Mouse (Mus musculus) E14TG2a.4 (cell line): Measurements from ENCODE around the gene Stat6.
A peak's percentile ranks its signal among the peaks of the same experiment; 100 is the strongest.

Source experiments
- H3K27me3 ChIP-seq: 2 replicates; pipeline ENCODE4 v1.6.1; 2014; ENCODE audit warnings: low read length, control low read depth; ENCODE audit not compliant: insufficient read depth
- H3K36me3 ChIP-seq: 2 replicates; pipeline ENCODE4 v1.6.1; 2014; ENCODE audit warnings: low read length, control low read depth; ENCODE audit not compliant: insufficient read depth
- H3K4me1 ChIP-seq: replicated peaks from 2 replicates; pipeline ENCODE4 v1.6.1; 2014; ENCODE audit warnings: low read depth, low read length, control low read depth
- H3K4me3 ChIP-seq: replicated peaks from 2 replicates; pipeline ENCODE4 v1.5.1; 2014; ENCODE audit warnings: mild to moderate bottlenecking, low read length
- H3K9me3 ChIP-seq: 2 replicates; pipeline ENCODE4 v1.6.1; 2014; ENCODE audit warnings: low read length, control low read depth
- CTCF ChIP-seq: conservative IDR thresholded peaks from 2 replicates; pipeline ENCODE4 v1.5.1; 2014; ENCODE audit warnings: low read length
- NANOG ChIP-seq: IDR thresholded peaks from 2 replicates; pipeline ENCODE4 v1.6.1; 2014; ENCODE audit warnings: borderline replicate concordance, low read length, mixed read lengths
- POU5F1 ChIP-seq: IDR thresholded peaks from 2 replicates; pipeline ENCODE4 v1.6.1; 2014; ENCODE audit warnings: low read length, borderline replicate concordance

Gene Stat6

GRCm38 (mm10) chr10:127626433-127626832 is 16.4 kb upstream of the Stat6 start:
- peaks cover 7% of the 10 kb centered on the region for H3K36me3 ChIP-seq
- no peak overlapping the region for H3K4me3 ChIP-seq
- H3K4me1 ChIP-seq: peaks cover 10% of the 10 kb centered on the region
- H3K9me3 ChIP-seq: peaks cover 11% of the 10 kb centered on the region
- no peaks in the 10 kb centered on the region for H3K27me3 ChIP-seq
- TF ChIP-seq CTCF (peak; percentile 44), POU5F1 (no peak), NANOG (no peak)

- Histone ChIP-seq H3K9me3 (peaks cover 4% of the 10 kb centered on the region; the same call in 1 of the 2 replicates), H3K27me3 (no peaks in the 10 kb centered on the region), H3K4me3 (no peak overlapping the region), H3K4me1 (peaks cover 5% of the 10 kb centered on the region; the same call in 1 of the 2 replicates), H3K36me3 (no peaks in the 10 kb centered on the region)
- TF ChIP-seq POU5F1 (no peak), NANOG (no peak), CTCF (no peak)
These were observed 11.2 kb upstream of the Stat6 start for GRCm38 (mm10) chr10:127631261-127632214.

GRCm38 (mm10) chr10:127632668-127633271 is 10.0 kb upstream of the Stat6 start:
- no peaks in the 10 kb centered on the region for H3K36me3 ChIP-seq
- H3K4me1 ChIP-seq: peaks cover 5% of the 10 kb centered on the region; the same call in 1 of the 2 replicates
- H3K4me3 ChIP-seq: no peak overlapping the region
- no peak for TF ChIP-seq NANOG
- no peak for TF ChIP-seq CTCF
- no peak for TF ChIP-seq POU5F1
- H3K9me3 ChIP-seq: no peaks in the 10 kb centered on the region
- no peaks in the 10 kb centered on the region for H3K27me3 ChIP-seq

GRCm38 (mm10) chr10:127640421-127640820 is 2.4 kb upstream of the Stat6 start:
- Histone ChIP-seq H3K9me3 (no peaks in the 10 kb centered on the region), H3K27me3 (peaks cover 25% of the 10 kb centered on the region)
- TF ChIP-seq CTCF: no peak
- TF ChIP-seq NANOG: no peak

GRCm38 (mm10) chr10:127641861-127642771 is 670 bp upstream of the Stat6 start:
- Histone ChIP-seq H3K4me1 (peaks cover 27% of the 10 kb centered on the region), H3K4me3 (peak overlapping the region; percentile 74), H3K9me3 (no peaks in the 10 kb centered on the region), H3K27me3 (peaks cover 32% of the 10 kb centered on the region), H3K36me3 (no peaks in the 10 kb centered on the region)
- TF ChIP-seq NANOG: no peak
- peak; percentile 82 for TF ChIP-seq CTCF

More at GRCm38 (mm10) chr10:127640421-127640820, 2.4 kb upstream of the Stat6 start:
- no peaks in the 10 kb centered on the region for H3K36me3 ChIP-seq
- H3K4me1 ChIP-seq: peaks cover 32% of the 10 kb centered on the region
- no peak overlapping the region for H3K4me3 ChIP-seq

GRCm38 (mm10) chr10:127643553-127644238 is 910 bp downstream of the Stat6 start:
- Histone ChIP-seq H3K9me3 (no peaks in the 10 kb centered on the region), H3K4me1 (peaks cover 27% of the 10 kb centered on the region), H3K4me3 (peak overlapping the region; percentile 74), H3K27me3 (peaks cover 32% of the 10 kb centered on the region), H3K36me3 (no peaks in the 10 kb centered on the region)
- TF ChIP-seq CTCF: no peak
- TF ChIP-seq NANOG: no peak
- no peak for TF ChIP-seq POU5F1

GRCm38 (mm10) chr10:127645791-127646190 is 3.0 kb downstream of the Stat6 start:
- TF ChIP-seq CTCF: no peak
- no peak for TF ChIP-seq POU5F1
- TF ChIP-seq NANOG: no peak
- no peak overlapping the region for H3K4me3 ChIP-seq
- H3K27me3 ChIP-seq: peaks cover 29% of the 10 kb centered on the region
- peaks cover 27% of the 10 kb centered on the region for H3K4me1 ChIP-seq
- no peaks in the 10 kb centered on the region for H3K36me3 ChIP-seq
- H3K9me3 ChIP-seq: no peaks in the 10 kb centered on the region
